Mouse (Mus musculus): ENCODE data around the gene Olfr1336.
"Not testable (repeated sequence)": the region's sequence is repeated elsewhere in the genome, so short reads cannot be mapped to it uniquely, and the experiment has no call there.

Olfr1336 gene

GRCm38 (mm10) chr7:6455868-6456267, at the start of gene Olfr1336:
Gene Olfr1336 (plus strand): TSS chr7:6456168.
- DNase-seq (ENCODE audit: low read depth, low spot score), result no peak

GRCm38 (mm10) chr7:6410043-6410442, 45.9 kb upstream of the Olfr1336 start, which contains the start of gene Gm20715:
Gene Gm20715 (plus strand): TSS chr7:6410277.
- peak; percentile 97 for DNase-seq (ENCODE audit: low read depth, low spot score)

- DNase-seq (ENCODE audit: low read depth, low spot score), result peak; percentile 23
Observed at GRCm38 (mm10) chr7:6414626-6415441, 41.1 kb upstream of the Olfr1336 start.

GRCm38 (mm10) chr7:6415442-6415787, 40.6 kb upstream of the Olfr1336 start:
- no peak for DNase-seq (ENCODE audit: low read depth, low spot score)

GRCm38 (mm10) chr7:6419894-6420293, 36.1 kb upstream of the Olfr1336 start:
- DNase-seq (ENCODE audit: low read depth, low spot score), result no peak

- DNase-seq (ENCODE audit: low read depth, low spot score), result peak; percentile 31
Observed at GRCm38 (mm10) chr7:6429381-6429780, 26.6 kb upstream of the Olfr1336 start.

GRCm38 (mm10) chr7:6430342-6430741, 25.6 kb upstream of the Olfr1336 start:
- peak; percentile 47 for DNase-seq (ENCODE audit: low read depth, low spot score)

GRCm38 (mm10) chr7:6438388-6438787, 17.6 kb upstream of the Olfr1336 start, which contains the start of gene Olfr1344:
Gene Olfr1344 (plus strand): TSS chr7:6438688.
- DNase-seq (ENCODE audit: low read depth, low spot score), result no peak

- DNase-seq (ENCODE audit: low read depth, low spot score), result no peak
Observed at GRCm38 (mm10) chr7:6441173-6441572, 14.8 kb upstream of the Olfr1336 start.

- DNase-seq (ENCODE audit: low read depth, low spot score), result no peak
Observed at GRCm38 (mm10) chr7:6447771-6448170, 8.2 kb upstream of the Olfr1336 start.

GRCm38 (mm10) chr7:6456399-6456798, 431 bp downstream of the Olfr1336 start:
- peak; percentile 40 for DNase-seq (ENCODE audit: low read depth, low spot score)

- no peak for DNase-seq (ENCODE audit: low read depth, low spot score)
Observed at GRCm38 (mm10) chr7:6466951-6467350, 11.0 kb downstream of the Olfr1336 start, which contains the start of gene Olfr1346. Gene Olfr1346 (plus strand): TSS chr7:6467101.

GRCm38 (mm10) chr7:6477633-6478032, 21.7 kb downstream of the Olfr1336 start:
- not testable (repeated sequence) for DNase-seq (ENCODE audit: low read depth, low spot score)

- no peak for DNase-seq (ENCODE audit: low read depth, low spot score)
Observed at GRCm38 (mm10) chr7:6486841-6487240, 30.9 kb downstream of the Olfr1336 start, which contains the start of gene Olfr5. Gene Olfr5 (minus strand): TSS chr7:6486941.

- no peak for DNase-seq (ENCODE audit: low read depth, low spot score)
Observed at GRCm38 (mm10) chr7:6499655-6500054, 43.7 kb downstream of the Olfr1336 start, which contains the start of gene Olfr1347. Gene Olfr1347 (minus strand): TSS chr7:6499755.

- no peak for DNase-seq (ENCODE audit: low read depth, low spot score)
Observed at GRCm38 (mm10) chr7:6508648-6509047, 52.7 kb downstream of the Olfr1336 start, which contains the start of gene Olfr1348. Gene Olfr1348 (minus strand): TSS chr7:6508748.

Data from ES-CJ7 (cell line).